Mouse (Mus musculus) yolk sac, embryonic 10.5 days (tissue): Measurements from ENCODE around the gene Myo16.

ENCODE experiments used
- DNase-seq: peaks from one replicate; pipeline ENCODE4 v3.0.0-alpha.2; 2017; ENCODE audit warnings: low spot score

Myo16 gene

DNA sequence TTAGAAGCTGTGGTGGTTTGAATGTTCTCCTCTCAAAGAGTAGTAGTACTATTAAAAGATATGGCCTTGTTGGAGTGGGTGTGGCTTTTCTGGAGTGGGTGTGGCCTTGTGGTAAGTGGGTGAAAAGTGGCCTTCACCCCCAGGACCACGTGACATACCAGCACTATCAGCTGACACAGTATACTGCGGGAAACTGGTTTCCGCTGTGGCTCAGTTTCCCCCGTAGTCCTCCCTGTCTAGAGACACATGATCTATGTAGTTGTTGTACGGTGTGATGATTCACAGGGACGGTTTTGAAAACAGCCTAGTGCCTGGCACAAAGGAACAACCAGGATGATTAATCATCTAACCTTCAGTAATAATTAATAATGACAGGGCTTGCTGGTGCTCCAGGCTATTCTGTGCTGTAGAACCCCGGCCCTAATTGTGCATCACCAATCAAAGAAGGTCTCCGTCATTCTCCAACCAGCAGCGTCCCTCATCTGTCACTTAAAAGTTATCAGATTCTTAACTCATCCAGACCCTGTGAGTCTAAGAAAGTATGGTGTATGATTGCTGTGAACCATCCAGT, 524.2 kb downstream of the Myo16 start:
- DNase-seq = no peak

DNA sequence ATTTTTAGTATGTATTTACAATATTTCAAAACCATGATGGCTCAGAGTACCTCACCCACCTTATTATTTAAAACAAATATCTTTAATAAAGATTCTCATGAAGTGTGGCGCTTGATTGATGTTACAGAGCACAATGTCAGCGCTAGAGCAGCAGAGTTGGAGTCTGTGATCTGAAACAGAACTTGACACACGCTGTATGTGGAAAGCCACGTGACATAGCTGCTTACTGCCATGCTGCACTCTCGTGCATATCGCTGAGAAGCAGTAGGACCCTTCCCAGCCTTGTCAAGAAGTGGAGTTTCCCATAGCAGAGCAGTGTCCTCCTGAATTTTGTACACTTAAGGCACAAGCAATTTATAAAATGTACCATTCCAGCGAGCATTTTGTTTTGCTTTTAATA, 528.2 kb downstream of the Myo16 start:
- DNase-seq = no peak

DNA sequence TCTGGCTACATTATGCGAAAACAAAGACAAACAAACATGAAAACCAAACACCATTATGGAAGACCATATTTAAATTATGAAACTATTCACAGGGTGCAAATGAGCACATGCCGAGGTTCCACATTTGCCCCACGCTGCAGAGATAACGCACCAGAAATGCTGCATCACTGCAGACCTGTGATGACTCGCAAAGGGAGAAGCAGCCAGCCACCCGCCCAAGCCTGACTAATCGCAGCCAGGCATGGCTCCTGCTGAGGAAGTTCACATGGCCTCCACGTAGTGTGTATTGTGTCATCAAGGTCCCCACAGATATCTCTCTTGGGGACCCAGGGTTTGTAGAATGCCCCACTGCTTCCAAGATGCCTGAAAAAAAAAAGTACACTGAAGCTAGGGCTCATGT, 529.4 kb downstream of the Myo16 start:
- no peak for DNase-seq
